Mouse (Mus musculus) small intestine, adult 2 months (tissue): Measurements from ENCODE around the gene Maml3.

Experiments used
- CTCF ChIP-seq: fragments of 200-500 bp; IDR thresholded peaks from 2 replicates; pipeline ENCODE4 v1.5.1; 2012; ENCODE audit warnings: low read depth, mild to moderate bottlenecking, control low read depth, inconsistent platforms, low read length, moderate library complexity, mixed read lengths; ENCODE audit not compliant: insufficient replicate concordance, insufficient read length; ENCODE audit errors: extremely low read depth
- POLR2A ChIP-seq: fragments of 200-500 bp; IDR thresholded peaks from 2 replicates; pipeline ENCODE4 v1.6.1; 2012; ENCODE audit warnings: low read depth, mild to moderate bottlenecking, control low read depth, inconsistent platforms, low read length, moderate library complexity

- TF ChIP-seq POLR2A = no peak
- TF ChIP-seq CTCF = no peak
These were observed 60.2 kb downstream of the Maml3 start for GRCm38 (mm10) chr3:52044651-52045050.
